Mouse (Mus musculus) myocyte (in vitro differentiated cells): ENCODE results near the gene Dvl3.

Source experiments
- E2F4 ChIP-seq: IDR thresholded peaks from one replicate; pipeline ENCODE4 v1.6.1; 2011; ENCODE audit warnings: mild to moderate bottlenecking, control low read depth, moderate library complexity; ENCODE audit not compliant: insufficient read depth
- POLR2A ChIP-seq: IDR thresholded peaks from one replicate; pipeline ENCODE4 v1.6.1; 2011; ENCODE audit warnings: low read depth, mild to moderate bottlenecking, control low read depth, moderate library complexity; ENCODE audit not compliant: insufficient read length
- USF1 ChIP-seq: IDR thresholded peaks from one replicate; pipeline ENCODE4 v1.6.1; 2011; ENCODE audit warnings: low read depth, mild to moderate bottlenecking, control low read depth, moderate library complexity

- TF ChIP-seq E2F4 (no peak), POLR2A (no peak), USF1 (no peak)
Observed at GRCm38 (mm10) chr16:20528779-20529178, 12.0 kb downstream of the Dvl3 start.
